Mouse (Mus musculus) CH12.LX (cell line): ENCODE measurements at regions not wholly inside any gene's neighbourhood (a gene's known extent, or its start where the extent isn't known, plus 50 kb on each side); places are given as distances from the start of the nearest gene placed in this dataset.

Source experiments
- CHD2 ChIP-seq: IDR thresholded peaks from 2 replicates; pipeline ENCODE4 v1.6.1; 2011; ENCODE audit warnings: low read length, improper control_type of control experiment
- CTCF ChIP-seq, 2 experiments: IDR thresholded peaks in 1 of 2; conservative IDR thresholded peaks in 1 of 2; 2 replicates each; pipeline ENCODE4 v1.5.1; 2011 to 2012; ENCODE audit warnings: low read depth in 2 of 2, low read length in 2 of 2, improper control_type of control experiment in 1 of 2, inconsistent platforms in 1 of 2, mild to moderate bottlenecking in 1 of 2, moderate library complexity in 1 of 2
- E2F4 ChIP-seq: IDR thresholded peaks from 2 replicates; pipeline ENCODE4 v1.6.1; 2011; ENCODE audit warnings: low read depth, low read length, improper control_type of control experiment; ENCODE audit not compliant: insufficient replicate concordance
- ETS1 ChIP-seq: conservative IDR thresholded peaks from 2 replicates; pipeline ENCODE4 v1.6.1; 2012; ENCODE audit warnings: low read depth, mild to moderate bottlenecking, inconsistent platforms, low read length, improper control_type of control experiment, moderate library complexity
- KAT2A ChIP-seq: IDR thresholded peaks from 2 replicates; pipeline ENCODE4 v1.6.1; 2012; ENCODE audit warnings: low read length, improper control_type of control experiment, inconsistent platforms; ENCODE audit not compliant: insufficient replicate concordance
- NRF1 ChIP-seq: IDR thresholded peaks from 2 replicates; pipeline ENCODE4 v1.6.1; 2014; ENCODE audit warnings: low read depth, mild to moderate bottlenecking, inconsistent platforms, low read length, improper control_type of control experiment, moderate library complexity
- POLR2A ChIP-seq: IDR thresholded peaks from 2 replicates; pipeline ENCODE4 v1.6.1; 2011; ENCODE audit warnings: low read depth, mild to moderate bottlenecking, improper control_type of control experiment, low read length
- POLR2AphosphoS2 ChIP-seq: IDR thresholded peaks from 2 replicates; pipeline ENCODE4 v1.6.1; 2011; ENCODE audit warnings: low read depth, low read length, improper control_type of control experiment
- SIN3A ChIP-seq: IDR thresholded peaks from 2 replicates; pipeline ENCODE4 v1.6.1; 2012; ENCODE audit warnings: low read length, improper control_type of control experiment, inconsistent platforms
- TBP ChIP-seq: conservative IDR thresholded peaks from 2 replicates; pipeline ENCODE4 v1.6.1; 2011; ENCODE audit warnings: low read depth, low read length, improper control_type of control experiment
- USF1 ChIP-seq: IDR thresholded peaks from 2 replicates; pipeline ENCODE4 v1.6.1; 2014; ENCODE audit warnings: low read depth, mild to moderate bottlenecking, inconsistent platforms, low read length, improper control_type of control experiment
- ZKSCAN1 ChIP-seq: IDR thresholded peaks from 2 replicates; pipeline ENCODE4 v1.6.1; 2012; ENCODE audit warnings: low read depth, inconsistent platforms, low read length, improper control_type of control experiment, borderline replicate concordance

- TF ChIP-seq KAT2A = no peak
- no peak for TF ChIP-seq E2F4
- TF ChIP-seq CHD2 = no peak
- TF ChIP-seq SIN3A = no peak
- TF ChIP-seq ETS1 = no peak
- TF ChIP-seq POLR2AphosphoS2 = no peak
- TF ChIP-seq CTCF (conservative IDR thresholded peaks at IDR 0.05 in 1 of 2, IDR thresholded peaks at IDR 0.05 in 1 of 2; ENCODE audit: low read depth in 2 of 2, low read length in 2 of 2) = no peak
- no peak for TF ChIP-seq NRF1
- TF ChIP-seq POLR2A = no peak
- no peak for TF ChIP-seq USF1
- TF ChIP-seq ZKSCAN1 = no peak
- no peak for TF ChIP-seq TBP
These were observed 356.1 kb upstream of the Ddhd1 start for GRCm38 (mm10) chr14:46014090-46014489.
